Mouse (Mus musculus) bone marrow macrophage, adult 2 months (primary cell): ENCODE data around the gene Mrpl23.

ENCODE experiments used
- CTCF ChIP-seq: IDR thresholded peaks from 2 replicates; pipeline ENCODE4 v1.5.1; 2012; ENCODE audit warnings: low read depth, mild to moderate bottlenecking, low read length, moderate library complexity
- POLR2A ChIP-seq: IDR thresholded peaks from 2 replicates; pipeline ENCODE4 v1.6.1; 2012; ENCODE audit warnings: mild to moderate bottlenecking, low read depth, low read length, borderline replicate concordance

DNA sequence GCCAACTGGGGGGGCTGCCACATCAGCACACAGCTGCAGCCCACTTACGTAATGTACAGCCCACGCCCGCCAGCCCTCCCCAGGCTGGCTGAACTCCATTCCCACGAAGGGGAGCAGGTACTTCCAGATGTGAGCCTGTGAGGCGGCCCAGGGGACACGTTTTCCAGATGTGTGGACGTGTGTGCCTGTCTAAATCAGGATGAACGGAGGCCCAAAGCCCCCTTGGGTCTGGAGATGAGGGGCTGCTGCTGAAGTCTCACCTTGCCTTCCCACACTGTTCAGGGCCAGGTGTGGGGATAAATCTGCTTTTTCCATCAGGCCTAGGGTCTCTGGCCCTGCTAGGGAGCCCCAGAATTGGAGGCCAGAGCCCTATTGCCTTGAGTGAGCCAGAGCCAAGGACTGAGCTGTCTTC lies 45.7 kb upstream of the Mrpl23 start:
- TF ChIP-seq CTCF = no peak
- TF ChIP-seq POLR2A = no peak
